Mouse (Mus musculus) megakaryocyte, embryonic 14.5 days (primary cell): ENCODE data around the gene Ace3.

Experiments used
- FLI1 ChIP-seq: IDR thresholded peaks from 2 replicates; pipeline ENCODE4 v1.6.1; 2012; ENCODE audit warnings: low read length, inconsistent platforms, mixed read lengths
- GATA1 ChIP-seq: IDR thresholded peaks from 3 replicates; pipeline ENCODE4 v1.6.1; 2012; ENCODE audit warnings: mixed read lengths, low read length, inconsistent platforms, borderline replicate concordance

DNA sequence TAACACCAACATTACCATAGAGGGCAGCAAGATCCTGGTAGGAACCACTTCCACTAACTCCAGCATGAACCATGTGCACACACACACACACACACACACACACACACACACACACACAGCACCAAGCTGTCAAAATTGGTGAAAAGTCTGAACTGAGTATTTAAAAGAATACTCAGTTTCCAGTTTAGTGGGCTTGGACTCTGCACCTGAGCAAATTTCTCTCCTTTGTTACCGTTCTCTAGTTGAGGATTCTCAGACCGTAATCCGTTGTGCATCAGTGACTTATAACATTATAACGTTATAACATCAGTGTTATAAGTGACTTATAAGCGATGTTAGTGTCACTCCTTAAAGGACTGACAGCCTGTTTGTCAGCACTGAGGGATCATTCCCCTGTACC, 18.8 kb upstream of the Ace3 start:
- no peak for TF ChIP-seq GATA1
- no peak for TF ChIP-seq FLI1
